Mouse (Mus musculus) lung, adult 2 months (tissue): ENCODE data around the gene Bmpr1a.

Experiments used
- CTCF ChIP-seq: fragments of 200-500 bp; IDR thresholded peaks from 2 replicates; pipeline ENCODE4 v1.5.1; 2011; ENCODE audit warnings: mild to moderate bottlenecking, low read length, control low read depth; ENCODE audit not compliant: insufficient read depth
- POLR2A ChIP-seq: fragments of 200-500 bp; IDR thresholded peaks from 2 replicates; pipeline ENCODE4 v1.6.1; 2011; ENCODE audit warnings: low read depth, mild to moderate bottlenecking, control low read depth, low read length, borderline replicate concordance; ENCODE audit errors: extremely low read depth

- TF ChIP-seq POLR2A (no peak), CTCF (no peak)
Measured at GRCm38 (mm10) chr14:34532536-34532935, 29.4 kb upstream of the Bmpr1a start.
